Mouse (Mus musculus): ENCODE measurements around the gene Sema6d. TPM values are rescaled to one million over a fixed set of nuclear protein-coding genes. Genes with fewer than 3 reads are reported as not detected.

The Sema6d gene
- total and polyA plus RNA-seq, 2 experiments from 2014 or later = 31.2 to 90.0 TPM

DNA sequence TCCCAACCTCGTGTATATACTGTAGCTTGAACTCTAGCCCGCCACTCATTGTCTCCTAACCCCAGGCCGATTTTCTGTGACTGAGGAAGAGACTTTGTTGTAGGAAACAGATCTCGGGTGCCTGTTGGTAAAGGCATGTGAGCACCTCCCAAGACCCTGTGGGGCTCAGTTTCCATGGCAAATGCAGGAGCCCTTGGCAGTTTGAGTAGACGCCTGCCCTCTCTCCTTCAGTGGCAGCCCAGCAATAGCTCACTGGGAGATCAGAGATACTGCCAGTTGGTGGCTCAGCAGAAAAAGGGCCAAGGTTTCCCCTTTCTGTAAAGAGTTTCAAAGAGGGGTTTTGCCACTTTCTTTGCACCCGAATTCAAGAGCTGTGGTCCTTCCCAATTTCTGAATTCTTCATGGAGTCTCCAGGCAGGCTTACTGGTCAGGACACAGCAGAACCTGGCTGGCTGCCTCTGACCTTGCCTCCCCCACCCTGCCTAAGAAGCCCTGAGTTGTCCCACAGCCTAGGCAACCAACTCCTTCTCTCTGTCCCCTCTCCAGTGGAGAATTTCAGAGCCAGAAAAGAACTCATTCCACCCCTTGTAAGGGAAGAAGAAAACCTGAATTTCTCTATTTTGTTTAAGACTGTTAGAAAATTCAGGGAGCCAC, 312.1 kb downstream of the Sema6d start:
- DNase-seq (ENCODE audit: low spot score) = peak; percentile 42
- no peak for ATAC-seq
- Histone ChIP-seq H3K27ac (no peak overlapping the region), H3K9me3 (ENCODE audit: low read length) (no peaks in the 10 kb centered on the region), H3K27me3 (ENCODE audit: insufficient read depth, low read length) (no peaks in the 10 kb centered on the region), H3K4me1 (ENCODE audit: insufficient read depth, low read length) (peaks cover 10% of the 10 kb centered on the region), H3K4me3 (ENCODE audit: low read length) (no peak overlapping the region), H3K4me2 (ENCODE audit: low read depth, low read length) (no peak overlapping the region), H3K36me3 (ENCODE audit: insufficient read depth, low read length) (no peaks in the 10 kb centered on the region), H3K9ac (replicated peaks; ENCODE audit: low read length) (no peak overlapping the region)
- TF ChIP-seq CTCF (IDR thresholded peaks at IDR 0.05; ENCODE audit: low read depth) = no peak
- WGBS = 51% methylated on average over 6 of the region's 6 CpGs

- Histone ChIP-seq H3K4me1 (ENCODE audit: insufficient read depth, low read length) (peaks cover 10% of the 10 kb centered on the region), H3K4me3 (ENCODE audit: low read length) (no peak overlapping the region), H3K9ac (replicated peaks; ENCODE audit: low read length) (no peak overlapping the region), H3K27me3 (ENCODE audit: insufficient read depth, low read length) (no peaks in the 10 kb centered on the region), H3K27ac (no peak overlapping the region), H3K4me2 (ENCODE audit: low read depth, low read length) (no peak overlapping the region), H3K9me3 (ENCODE audit: low read length) (no peaks in the 10 kb centered on the region), H3K36me3 (ENCODE audit: insufficient read depth, low read length) (no peaks in the 10 kb centered on the region)
- WGBS = 68% methylated on average over 8 of the region's 8 CpGs
- TF ChIP-seq CTCF (IDR thresholded peaks at IDR 0.05; ENCODE audit: low read depth) = no peak
- DNase-seq (ENCODE audit: low spot score) (no peak), ATAC-seq (no peak)
Measured at GRCm38 (mm10) chr2:124403571-124403970, 313.8 kb downstream of the Sema6d start.

GRCm38 (mm10) chr2:124403981-124404380, 314.2 kb downstream of the Sema6d start:
- TF ChIP-seq CTCF (IDR thresholded peaks at IDR 0.05; ENCODE audit: low read depth) = no peak
- H3K9me3 ChIP-seq (ENCODE audit: low read length) = no peaks in the 10 kb centered on the region
- no peak overlapping the region for H3K4me3 ChIP-seq (ENCODE audit: low read length)
- H3K27ac ChIP-seq = 0 out of 2 replicates have a peak overlapping the region, but pooled peaks have one; percentile 29
- H3K4me1 ChIP-seq (ENCODE audit: insufficient read depth, low read length) = peaks cover 10% of the 10 kb centered on the region
- no peaks in the 10 kb centered on the region for H3K27me3 ChIP-seq (ENCODE audit: insufficient read depth, low read length)
- no peak overlapping the region for H3K4me2 ChIP-seq (ENCODE audit: low read depth, low read length)
- no peaks in the 10 kb centered on the region for H3K36me3 ChIP-seq (ENCODE audit: insufficient read depth, low read length)
- DNase-seq (ENCODE audit: low spot score) (peak; percentile 49), ATAC-seq (no peak)
- no peak overlapping the region for H3K9ac ChIP-seq (replicated peaks; ENCODE audit: low read length)
- WGBS = 32% methylated on average over 6 of the region's 6 CpGs

DNA sequence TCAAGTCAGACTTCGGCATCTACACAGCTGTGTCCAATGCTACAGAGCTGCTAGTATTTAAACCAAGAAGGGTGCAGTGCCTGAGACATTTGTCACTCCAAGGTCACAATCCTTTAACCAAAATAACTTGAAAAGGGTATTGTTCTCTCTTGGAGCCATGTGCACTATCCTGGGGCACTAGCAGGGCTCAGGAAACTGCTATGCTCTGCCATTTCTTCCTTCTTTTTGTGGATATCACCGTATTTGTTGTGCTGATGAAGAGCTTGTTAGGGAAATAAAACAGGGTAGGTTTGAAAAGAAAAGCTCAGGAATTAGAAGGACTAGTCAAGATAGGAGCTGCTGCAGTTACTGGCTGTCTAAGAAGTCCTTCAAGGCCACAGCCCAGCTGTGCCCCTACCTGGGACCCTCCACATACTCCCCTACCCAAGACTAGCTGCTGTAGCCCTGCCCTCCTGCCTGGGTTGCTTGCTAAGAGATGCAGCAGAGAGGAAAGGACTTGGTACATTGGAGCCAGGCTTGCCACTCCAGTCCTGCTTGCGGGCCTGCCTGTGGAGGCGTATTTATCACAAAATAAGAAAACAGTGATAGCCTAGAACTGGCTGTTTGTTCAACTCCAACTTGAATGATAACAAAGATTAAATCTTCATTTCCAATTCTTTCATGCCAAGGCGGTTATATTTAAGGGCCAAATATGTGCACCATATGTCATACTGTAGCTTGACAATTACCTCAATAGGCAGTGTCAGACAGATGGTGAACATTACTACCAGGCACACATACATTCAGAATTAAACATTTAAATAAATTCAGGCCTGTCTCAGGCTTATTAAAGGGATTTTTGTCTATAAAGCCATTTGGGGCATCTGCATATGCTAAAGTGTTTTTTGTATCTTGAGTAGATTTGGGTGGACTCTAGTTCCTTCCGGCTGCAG, 315.1 kb downstream of the Sema6d start:
- Histone ChIP-seq H3K9ac (replicated peaks; ENCODE audit: low read length) (no peak overlapping the region), H3K27me3 (ENCODE audit: insufficient read depth, low read length) (no peaks in the 10 kb centered on the region), H3K4me3 (ENCODE audit: low read length) (no peak overlapping the region), H3K4me1 (ENCODE audit: insufficient read depth, low read length) (peaks cover 10% of the 10 kb centered on the region), H3K36me3 (ENCODE audit: insufficient read depth, low read length) (no peaks in the 10 kb centered on the region), H3K27ac (peak overlapping the region; percentile 29; the same call in 1 of the 2 replicates), H3K4me2 (ENCODE audit: low read depth, low read length) (no peak overlapping the region), H3K9me3 (ENCODE audit: low read length) (no peaks in the 10 kb centered on the region)
- WGBS = 74% methylated on average over 6 of the region's 6 CpGs
- ATAC-seq = no peak
- no peak for TF ChIP-seq CTCF (IDR thresholded peaks at IDR 0.05; ENCODE audit: low read depth)
- DNase-seq (ENCODE audit: low spot score) = no peak

DNA sequence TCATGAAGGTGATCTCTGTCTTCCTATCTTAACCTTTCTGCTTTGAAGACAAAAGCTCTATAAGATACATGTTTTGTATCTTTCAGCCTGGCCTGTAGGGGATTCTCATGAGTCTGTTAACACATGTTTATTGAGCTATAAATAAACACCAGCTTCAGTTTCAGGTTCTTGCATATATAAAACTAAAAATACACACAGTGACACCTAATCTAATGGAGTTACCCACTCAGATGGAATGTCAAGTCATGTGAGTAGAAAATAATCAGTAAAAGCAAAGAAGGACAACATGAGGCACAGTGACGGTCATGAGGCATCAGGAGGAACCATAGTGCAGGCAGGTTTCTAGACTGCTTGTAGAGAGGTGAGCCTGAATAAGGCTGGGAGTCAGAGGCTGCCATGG, 319.2 kb downstream of the Sema6d start:
- 94% methylated on average over 1 of the region's 1 CpGs for WGBS
- no peak overlapping the region for H3K4me2 ChIP-seq (ENCODE audit: low read depth, low read length)
- TF ChIP-seq CTCF (IDR thresholded peaks at IDR 0.05; ENCODE audit: low read depth) = no peak
- ATAC-seq (no peak), DNase-seq (ENCODE audit: low spot score) (no peak)
- H3K9ac ChIP-seq (replicated peaks; ENCODE audit: low read length) = no peak overlapping the region
- no peaks in the 10 kb centered on the region for H3K9me3 ChIP-seq (ENCODE audit: low read length)
- H3K4me1 ChIP-seq (ENCODE audit: insufficient read depth, low read length) = peaks cover 10% of the 10 kb centered on the region
- no peaks in the 10 kb centered on the region for H3K36me3 ChIP-seq (ENCODE audit: insufficient read depth, low read length)
- no peaks in the 10 kb centered on the region for H3K27me3 ChIP-seq (ENCODE audit: insufficient read depth, low read length)
- H3K4me3 ChIP-seq (ENCODE audit: low read length) = no peak overlapping the region
- H3K27ac ChIP-seq = no peak overlapping the region

DNA sequence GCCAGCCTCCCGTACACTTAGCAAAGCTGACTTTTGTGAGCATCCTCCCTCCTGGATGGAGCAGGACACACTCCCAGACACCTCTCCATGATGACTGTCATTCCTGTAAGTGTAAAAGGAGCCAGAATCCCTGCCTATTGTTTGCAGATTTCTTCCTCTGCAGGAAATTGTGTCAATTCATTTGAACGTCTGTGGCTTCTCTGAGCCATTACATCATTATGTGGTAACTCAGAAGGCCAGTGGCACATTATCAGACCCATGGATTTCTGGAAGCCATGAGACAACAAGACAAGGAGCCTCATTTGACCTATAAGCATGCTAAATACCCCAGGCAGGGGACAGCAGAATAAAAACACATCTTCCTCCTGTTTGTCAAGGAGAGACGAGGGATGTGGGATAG, 327.0 kb downstream of the Sema6d start:
- no peak overlapping the region for H3K9ac ChIP-seq (replicated peaks; ENCODE audit: low read length)

More for the DNA sequence above, 327.0 kb downstream of the Sema6d start:
- Histone ChIP-seq H3K9me3 (ENCODE audit: low read length) (no peaks in the 10 kb centered on the region), H3K36me3 (ENCODE audit: insufficient read depth, low read length) (no peaks in the 10 kb centered on the region), H3K4me2 (ENCODE audit: low read depth, low read length) (no peak overlapping the region), H3K27me3 (ENCODE audit: insufficient read depth, low read length) (no peaks in the 10 kb centered on the region), H3K4me1 (ENCODE audit: insufficient read depth, low read length) (no peaks in the 10 kb centered on the region), H3K4me3 (ENCODE audit: low read length) (no peak overlapping the region), H3K27ac (no peak overlapping the region)
- 78% methylated on average over 3 of the region's 3 CpGs for WGBS
- no peak for TF ChIP-seq CTCF (IDR thresholded peaks at IDR 0.05; ENCODE audit: low read depth)
- no peak for ATAC-seq
- DNase-seq (ENCODE audit: low spot score) = no peak

All from hindbrain, postnatal 0 days (tissue).